Mouse (Mus musculus) midbrain, embryonic 10.5 days (tissue): Measurements from ENCODE around the gene Hnrnpul2. TPM values are rescaled to one million over a fixed set of nuclear protein-coding genes. Genes with fewer than 3 reads are reported as not detected.
A peak's percentile ranks its signal among the peaks of the same experiment; 100 is the strongest.

Experiments
- DNase-seq: peaks from one replicate; pipeline ENCODE4 v3.0.0-alpha.2; 2017; ENCODE audit warnings: low spot score
- H3K27ac ChIP-seq: fragments of 300-500 bp; sonication (generic); replicated peaks from 2 replicates; pipeline ENCODE4 v1.5.1; 2016; ENCODE audit warnings: mild to moderate bottlenecking
- H3K27me3 ChIP-seq: fragments of 300-500 bp; sonication (generic); 2 replicates; pipeline ENCODE4 v1.6.1; 2016; ENCODE audit warnings: low read depth, mild to moderate bottlenecking; ENCODE audit not compliant: poor library complexity, severe bottlenecking
- H3K36me3 ChIP-seq: fragments of 300-500 bp; sonication (generic); 2 replicates; pipeline ENCODE4 v1.6.1; 2016; ENCODE audit warnings: mild to moderate bottlenecking, moderate library complexity
- H3K4me1 ChIP-seq: fragments of 300-500 bp; sonication (generic); 2 replicates; pipeline ENCODE4 v1.6.1; 2016
- H3K4me3 ChIP-seq: fragments of 300-500 bp; sonication (generic); 2 replicates; pipeline ENCODE4 v1.5.1; 2016; ENCODE audit warnings: mild to moderate bottlenecking, moderate library complexity
- H3K9me3 ChIP-seq: fragments of 300-500 bp; sonication (generic); replicated peaks from 2 replicates; pipeline ENCODE4 v1.6.1; 2016; ENCODE audit warnings: mild to moderate bottlenecking
- WGBS: fragments of 180-500 bp; shearing (Covaris S2); methylation state at CpG from one replicate; pipeline ENCODE4 v1.1.7; 2016; 5-methylcytosine and 5-hydroxymethylcytosine counted together
- polyA plus RNA-seq: library from polyadenylated mRNA; unstranded; fragments of >200 nt; fragmentation: Nextera tagmentation; extraction: Ambion mirVana; gene quantifications from 2 replicates; pipeline ENCODE4 v1.2.1, GENCODE M21; 2016

Gene Hnrnpul2
- polyA plus RNA-seq, 1 experiment from 2014 or later, result 4.4 TPM

DNA sequence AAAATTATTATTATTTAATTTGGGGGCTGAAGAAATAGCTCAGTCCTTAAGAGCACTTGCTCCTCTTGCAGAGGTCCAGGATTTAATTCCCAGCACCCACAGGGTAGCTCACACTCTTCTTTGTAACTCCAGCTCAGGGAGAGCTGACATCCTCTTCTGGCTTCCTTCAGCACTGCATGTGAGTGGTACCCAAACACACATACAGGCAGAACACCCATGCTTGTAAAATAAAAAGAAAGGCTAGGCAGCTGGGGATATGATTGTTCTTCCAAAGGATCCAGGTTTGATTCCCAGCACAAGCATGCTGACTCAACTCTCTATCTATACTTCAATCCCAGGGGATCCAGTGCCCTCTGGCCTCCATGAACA, 20.9 kb upstream of the Hnrnpul2 start:
- peaks cover 32% of the 10 kb centered on the region for H3K36me3 ChIP-seq
- peak overlapping the region; percentile 84 for H3K4me3 ChIP-seq
- no peak for DNase-seq
- H3K27me3 ChIP-seq, result no peaks in the 10 kb centered on the region
- H3K4me1 ChIP-seq, result peaks cover 28% of the 10 kb centered on the region
- peak overlapping the region; percentile 85; the same call in 1 of the 2 replicates for H3K27ac ChIP-seq
- H3K9me3 ChIP-seq, result no peaks in the 10 kb centered on the region

DNA sequence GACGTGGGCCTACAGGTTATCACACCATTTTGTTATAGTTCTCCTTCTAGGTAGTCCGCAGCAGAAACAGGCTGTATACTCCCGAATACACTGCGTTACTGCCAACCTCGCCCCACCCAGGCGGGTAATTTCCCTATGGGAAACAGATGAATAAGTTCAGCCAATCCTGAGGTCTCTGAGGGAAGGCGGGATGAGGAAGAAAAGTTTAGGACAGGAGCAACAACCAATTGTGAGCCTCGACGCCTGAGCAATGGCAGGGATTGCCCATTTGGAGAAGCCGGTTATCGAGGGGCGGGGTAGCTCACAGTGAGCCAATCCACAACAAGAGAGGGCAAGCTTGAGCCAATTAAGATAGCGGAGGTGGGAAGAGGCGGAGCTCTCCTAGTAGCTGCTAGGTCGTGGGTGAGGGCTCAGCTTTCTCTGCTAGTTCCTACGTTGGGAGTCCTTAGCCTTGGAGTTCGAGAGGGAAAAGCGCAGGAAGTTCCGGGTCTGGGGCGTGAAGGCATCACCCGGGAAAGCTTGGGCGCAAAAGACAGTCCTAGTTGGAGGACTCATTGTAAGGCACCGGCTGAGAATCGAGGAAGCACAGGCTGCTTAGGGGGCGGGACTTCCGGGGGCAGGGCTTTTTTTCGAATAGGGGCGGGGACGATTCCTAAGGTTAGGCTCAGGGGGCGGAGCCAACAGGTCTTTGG, 17.5 kb upstream of the Hnrnpul2 start, which contains the start of gene Zbtb3:
Gene Zbtb3 (plus strand): TSS at position 426 of the 692 bp plus-strand sequence.
- H3K4me3 ChIP-seq, result peak within 1 kb of the TSS; percentile 71
- under 1% methylated on average over 30 of the region's 30 CpGs for WGBS
- peak; percentile 96 for DNase-seq
- H3K4me1 ChIP-seq, result peaks cover 29% of the 10 kb centered on the region
- peaks cover 40% of the 10 kb centered on the region for H3K36me3 ChIP-seq
- no peaks in the 10 kb centered on the region for H3K27me3 ChIP-seq
- H3K9me3 ChIP-seq, result no peaks in the 10 kb centered on the region
- H3K27ac ChIP-seq, result peak within 1 kb of the TSS; percentile 91

DNA sequence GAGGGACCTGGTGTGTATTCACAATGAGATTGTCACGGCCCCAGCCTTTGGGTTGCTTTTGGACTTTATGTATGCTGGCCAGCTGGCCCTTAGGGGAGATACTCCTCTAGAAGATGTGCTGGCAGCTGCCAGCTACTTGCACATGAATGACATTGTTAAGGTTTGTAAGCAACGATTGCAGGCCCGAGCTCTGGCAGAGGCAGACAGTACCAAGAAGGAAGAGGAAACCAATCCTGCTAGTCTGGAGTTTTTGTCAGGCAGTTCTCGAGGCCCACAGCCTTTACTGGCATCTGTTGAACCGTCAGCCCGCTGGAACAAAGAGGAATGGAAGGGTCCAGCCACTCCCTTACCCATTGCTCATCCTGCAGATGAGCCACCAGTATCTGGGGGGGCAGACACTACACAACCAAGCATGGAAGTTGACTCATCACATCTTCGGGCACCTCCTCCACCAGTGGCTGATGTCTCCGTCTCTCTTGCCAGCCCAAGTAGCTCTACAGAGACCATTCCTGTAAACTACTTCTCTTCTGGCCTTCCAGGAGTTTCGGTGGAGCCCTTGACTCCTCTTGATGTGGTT, 16.5 kb upstream of the Hnrnpul2 start:
- H3K36me3 ChIP-seq, result peaks cover 51% of the 10 kb centered on the region
- 92% methylated on average over 9 of the region's 9 CpGs for WGBS
- H3K4me3 ChIP-seq, result peak overlapping the region; percentile 71
- no peaks in the 10 kb centered on the region for H3K9me3 ChIP-seq
- peaks cover 22% of the 10 kb centered on the region for H3K4me1 ChIP-seq
- no peaks in the 10 kb centered on the region for H3K27me3 ChIP-seq
- no peak for DNase-seq
- peak overlapping the region; percentile 91 for H3K27ac ChIP-seq

DNA sequence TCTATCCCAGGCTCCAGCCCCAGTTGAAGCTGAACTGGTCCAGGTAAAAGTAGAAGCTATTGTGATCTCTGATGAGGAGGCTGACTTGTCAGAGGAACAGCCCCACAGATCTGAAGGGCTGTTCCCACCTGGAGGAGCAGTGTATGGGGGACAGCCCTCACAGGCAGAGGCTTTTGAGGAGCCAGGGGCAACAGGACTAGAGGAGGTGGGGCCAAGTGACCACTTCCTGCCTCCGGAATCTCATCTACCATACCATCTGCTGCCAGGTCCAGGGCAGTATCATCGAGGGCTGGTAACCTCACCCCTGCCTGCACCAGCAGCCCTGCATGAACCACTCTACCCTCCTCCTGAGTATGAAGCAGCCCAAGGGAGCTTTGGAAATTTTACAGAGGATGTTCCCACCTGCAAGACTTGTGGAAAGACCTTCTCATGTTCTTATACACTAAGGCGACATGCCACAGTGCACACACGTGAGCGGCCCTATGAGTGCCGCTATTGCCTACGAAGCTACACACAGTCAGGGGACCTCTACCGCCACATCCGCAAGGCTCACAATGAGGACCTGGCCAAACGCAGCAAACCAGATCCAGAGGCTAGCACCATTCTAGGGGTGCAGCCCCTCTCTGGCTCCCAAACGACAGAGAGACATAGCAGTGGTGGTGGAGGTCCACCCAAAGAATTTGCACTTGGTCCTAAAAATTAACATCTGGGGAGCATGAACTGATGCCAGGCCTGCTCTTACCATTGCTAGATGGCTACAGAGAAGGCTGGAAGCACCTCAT, 15.7 kb upstream of the Hnrnpul2 start:
- DNase-seq, result no peak
- Histone ChIP-seq H3K4me3 (peak overlapping the region; percentile 5; the same call in 1 of the 2 replicates), H3K9me3 (no peaks in the 10 kb centered on the region), H3K27me3 (no peaks in the 10 kb centered on the region), H3K27ac (no peak overlapping the region), H3K4me1 (peaks cover 22% of the 10 kb centered on the region), H3K36me3 (peaks cover 58% of the 10 kb centered on the region)
- 89% methylated on average over 11 of the region's 11 CpGs for WGBS

DNA sequence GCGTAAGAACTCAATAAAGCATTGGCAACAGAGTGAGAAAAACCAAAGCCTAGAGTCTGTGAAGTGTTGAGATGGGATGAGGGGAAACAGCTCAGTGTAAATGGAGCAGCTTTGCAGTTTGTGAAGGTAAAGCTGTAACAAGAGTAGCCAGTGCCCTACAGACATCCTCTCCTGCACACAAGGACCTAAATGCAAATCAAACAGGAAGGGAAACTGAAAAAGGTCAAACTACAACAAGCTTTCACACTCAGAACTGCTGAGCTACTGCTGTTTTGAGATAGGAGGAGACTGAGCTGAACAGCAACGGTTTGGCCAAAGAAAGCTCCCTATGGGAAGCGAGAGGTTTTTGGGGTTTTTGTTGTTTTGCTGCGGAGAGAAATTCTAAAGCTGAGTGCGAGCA, 13.0 kb upstream of the Hnrnpul2 start:
- Histone ChIP-seq H3K4me3 (no peak overlapping the region), H3K27me3 (no peaks in the 10 kb centered on the region), H3K27ac (no peak overlapping the region), H3K36me3 (peaks cover 85% of the 10 kb centered on the region), H3K9me3 (no peaks in the 10 kb centered on the region), H3K4me1 (peaks cover 18% of the 10 kb centered on the region)
- DNase-seq, result no peak
- WGBS, result 93% methylated on average over 5 of the region's 5 CpGs

DNA sequence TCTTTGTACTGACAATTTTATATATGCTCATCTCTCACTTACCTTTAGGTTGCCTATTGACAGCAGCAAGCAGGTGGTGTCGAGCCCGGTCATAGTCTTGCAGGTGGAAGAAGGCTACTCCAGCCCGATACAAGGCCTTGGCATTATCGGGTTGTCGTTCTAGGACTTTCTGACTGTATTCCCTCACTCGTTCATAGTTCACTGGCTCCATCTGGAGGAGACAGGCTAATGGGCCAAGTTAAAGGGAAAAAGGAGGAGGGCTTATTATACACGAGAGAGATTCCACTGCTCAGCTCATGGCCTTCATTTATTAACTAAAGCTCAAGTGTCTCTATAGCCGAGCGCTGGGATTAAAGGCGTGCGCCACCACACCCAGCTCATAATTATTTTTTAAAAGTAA, 4.0 kb upstream of the Hnrnpul2 start:
- Histone ChIP-seq H3K4me3 (no peak overlapping the region), H3K27ac (no peak overlapping the region), H3K4me1 (peaks cover 22% of the 10 kb centered on the region), H3K36me3 (peaks cover 66% of the 10 kb centered on the region), H3K9me3 (no peaks in the 10 kb centered on the region), H3K27me3 (no peaks in the 10 kb centered on the region)
- 87% methylated on average over 11 of the region's 11 CpGs for WGBS
- DNase-seq, result no peak

DNA sequence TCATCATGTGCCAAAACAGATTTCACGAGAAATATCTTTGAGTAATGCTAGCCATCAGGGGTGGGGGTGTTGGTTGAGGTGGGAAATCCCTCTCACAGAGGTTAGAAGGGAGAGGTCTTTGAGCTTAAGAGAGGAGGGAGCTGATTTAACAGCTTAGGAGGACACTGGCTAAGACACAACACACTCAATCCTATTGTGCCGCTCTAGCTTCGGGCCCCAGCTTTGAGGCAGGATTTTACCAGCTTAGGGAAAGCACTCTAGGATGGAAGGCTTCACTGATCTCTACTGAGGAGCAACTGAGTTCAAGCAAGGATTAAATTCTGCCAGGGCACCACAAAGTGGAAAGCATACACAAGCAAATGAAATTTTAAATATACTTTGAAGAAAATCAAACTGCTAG, 2.8 kb upstream of the Hnrnpul2 start:
- H3K4me3 ChIP-seq, result peak overlapping the region; percentile 100
- no peak overlapping the region for H3K27ac ChIP-seq
- H3K9me3 ChIP-seq, result no peaks in the 10 kb centered on the region
- 49% methylated on average over 3 of the region's 3 CpGs for WGBS
- no peaks in the 10 kb centered on the region for H3K27me3 ChIP-seq
- no peak for DNase-seq
- H3K4me1 ChIP-seq, result peaks cover 31% of the 10 kb centered on the region
- peaks cover 58% of the 10 kb centered on the region for H3K36me3 ChIP-seq

DNA sequence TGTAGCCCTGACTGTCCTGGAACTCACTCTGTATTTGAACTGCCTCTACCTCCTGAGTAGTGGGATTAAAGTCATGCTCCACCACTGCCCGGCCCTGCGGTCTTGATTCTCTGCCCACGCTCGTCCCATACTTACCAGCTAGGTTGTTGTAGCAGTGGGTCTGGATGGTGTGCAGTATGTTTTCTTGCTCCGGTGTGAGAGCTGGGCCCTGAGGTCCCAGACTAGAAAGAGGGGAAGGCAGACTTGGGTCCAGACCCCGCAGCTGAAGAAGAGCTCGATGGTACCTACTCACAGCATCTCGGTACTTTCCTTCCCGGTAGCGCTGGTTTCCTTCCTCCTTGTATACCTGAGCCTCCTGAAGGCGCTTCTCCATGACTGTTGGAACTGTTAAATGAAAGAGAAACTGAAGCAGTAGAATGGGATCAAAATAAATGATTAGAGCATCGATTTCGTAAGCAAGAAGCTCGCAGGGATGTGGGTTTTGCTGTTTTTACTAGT, 1.5 kb upstream of the Hnrnpul2 start:
- Histone ChIP-seq H3K4me3 (peak overlapping the region; percentile 100), H3K27me3 (no peaks in the 10 kb centered on the region), H3K4me1 (peaks cover 45% of the 10 kb centered on the region), H3K36me3 (peaks cover 58% of the 10 kb centered on the region), H3K27ac (peak overlapping the region; percentile 98), H3K9me3 (no peaks in the 10 kb centered on the region)
- DNase-seq, result no peak
- 38% methylated on average over 14 of the region's 14 CpGs for WGBS

DNA sequence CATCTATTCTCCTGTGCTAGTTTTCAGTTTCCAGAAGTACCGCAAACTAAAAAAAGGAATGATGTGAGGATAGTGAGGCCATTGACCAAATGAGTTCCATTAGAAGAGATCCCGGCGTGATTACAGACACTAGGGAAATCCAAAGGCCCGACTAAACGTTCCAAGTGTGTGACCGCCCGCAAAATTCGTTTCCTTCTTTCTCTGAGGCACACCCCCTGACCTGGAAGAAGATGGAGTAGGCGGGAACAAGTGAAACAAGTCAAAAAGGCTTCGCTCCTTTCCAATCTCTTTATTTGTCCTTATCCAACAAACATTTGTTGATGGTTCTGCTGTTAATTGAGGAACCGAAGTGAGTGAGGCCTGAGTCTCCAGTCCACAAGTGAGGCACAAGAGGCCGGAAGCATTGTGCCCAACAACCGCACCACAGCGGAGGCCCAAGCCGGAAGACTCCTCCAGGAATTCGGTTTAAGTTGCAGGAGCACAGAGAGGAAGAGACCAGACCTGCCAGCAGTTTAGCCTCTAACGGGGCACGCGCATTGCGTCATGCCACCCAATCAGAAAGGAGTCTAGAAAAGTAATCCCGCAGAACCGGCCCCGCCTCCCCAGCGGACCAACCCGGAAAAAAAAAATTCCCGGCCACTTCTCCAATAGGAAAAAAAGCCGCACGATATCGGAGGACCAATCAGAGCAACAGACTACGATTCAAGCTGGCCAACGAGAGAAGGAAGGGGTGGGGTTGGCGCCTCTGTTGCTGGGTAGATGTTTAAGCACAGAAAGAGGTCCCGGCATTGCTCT, 812 bp upstream of the Hnrnpul2 start, which contains the start of gene Ttc9c:
Gene Ttc9c (minus strand): TSS at position 533 of the 795 bp plus-strand sequence.
- H3K9me3 ChIP-seq, result no peaks in the 10 kb centered on the region
- H3K27me3 ChIP-seq, result no peaks in the 10 kb centered on the region
- under 1% methylated on average over 33 of the region's 33 CpGs for WGBS
- DNase-seq, result peak; percentile 97
- H3K4me1 ChIP-seq, result peaks cover 46% of the 10 kb centered on the region
- H3K4me3 ChIP-seq, result peak within 1 kb of the TSS; percentile 100
- H3K36me3 ChIP-seq, result peaks cover 58% of the 10 kb centered on the region
- H3K27ac ChIP-seq, result peak within 1 kb of the TSS; percentile 98

DNA sequence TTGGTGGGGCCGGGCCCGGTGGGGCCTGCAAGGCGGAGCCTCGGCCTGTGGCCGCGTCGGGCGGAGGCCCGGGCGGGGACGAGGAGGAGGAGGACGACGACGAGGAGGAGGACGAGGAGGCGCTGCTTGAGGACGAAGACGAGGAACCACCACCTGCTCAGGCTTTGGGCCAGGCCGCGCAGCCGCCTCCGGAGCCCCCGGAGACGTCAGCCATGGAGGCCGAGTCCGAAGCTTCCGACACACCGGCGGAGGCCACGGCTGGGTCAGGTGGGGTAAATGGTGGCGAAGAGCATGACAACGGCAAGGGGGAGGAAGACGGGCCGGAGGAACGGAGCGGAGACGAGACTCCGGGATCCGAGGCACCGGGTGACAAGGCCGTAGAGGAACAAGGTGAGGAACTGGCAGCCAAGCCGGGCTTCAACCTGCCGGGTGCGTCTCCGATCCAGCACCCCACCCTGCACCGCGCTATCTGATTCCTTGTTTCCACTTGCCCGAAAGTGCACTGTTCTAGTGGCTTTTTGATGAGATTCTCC, 680 bp downstream of the Hnrnpul2 start:
- Histone ChIP-seq H3K27ac (peak overlapping the region; percentile 98), H3K27me3 (no peaks in the 10 kb centered on the region), H3K9me3 (no peaks in the 10 kb centered on the region), H3K4me1 (peaks cover 46% of the 10 kb centered on the region), H3K36me3 (peaks cover 58% of the 10 kb centered on the region), H3K4me3 (peak overlapping the region; percentile 100)
- no peak for DNase-seq
- WGBS, result under 1% methylated on average over 48 of the region's 48 CpGs

DNA sequence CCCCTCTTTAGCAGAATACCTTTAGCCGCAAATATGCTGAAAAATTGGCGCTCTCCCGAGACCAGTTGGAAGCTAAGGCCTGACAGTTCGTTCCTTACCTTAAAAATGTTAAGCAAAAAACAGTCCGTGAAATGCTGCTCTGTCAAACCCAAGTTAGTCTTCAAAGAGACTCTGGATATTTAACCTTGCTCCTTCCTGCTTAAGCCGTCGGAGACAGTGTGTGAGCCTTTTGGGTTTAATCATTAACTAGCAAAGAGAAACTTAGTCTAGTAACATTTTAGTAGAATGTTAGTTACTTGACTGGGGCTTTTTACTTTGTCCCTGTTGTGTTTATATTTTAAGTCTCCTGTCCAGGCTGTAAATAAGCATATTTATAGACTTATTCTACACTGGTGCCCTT, 1.3 kb downstream of the Hnrnpul2 start:
- Histone ChIP-seq H3K9me3 (no peaks in the 10 kb centered on the region), H3K4me1 (peaks cover 46% of the 10 kb centered on the region), H3K27me3 (no peaks in the 10 kb centered on the region), H3K4me3 (peak overlapping the region; percentile 100), H3K27ac (peak overlapping the region; percentile 98), H3K36me3 (peaks cover 58% of the 10 kb centered on the region)
- 5% methylated on average over 7 of the region's 7 CpGs for WGBS
- DNase-seq, result no peak

DNA sequence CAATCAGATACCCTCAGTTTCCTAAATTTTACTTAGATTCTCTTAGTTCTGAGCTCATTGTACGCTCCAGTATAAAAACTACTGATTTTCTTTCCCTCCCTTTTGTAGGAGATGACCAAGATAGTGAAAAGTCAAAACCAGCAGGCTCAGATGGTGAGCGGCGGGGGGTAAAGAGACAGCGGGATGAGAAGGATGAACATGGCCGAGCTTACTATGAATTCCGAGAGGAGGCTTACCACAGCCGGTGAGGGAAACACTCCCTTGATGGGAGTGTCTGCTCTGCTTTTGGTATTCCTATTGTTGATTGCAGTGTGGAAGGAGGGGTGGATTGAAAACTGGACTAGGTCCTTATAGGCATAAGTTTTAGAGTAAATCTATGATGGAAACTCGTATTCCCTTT, 2.9 kb downstream of the Hnrnpul2 start:
- no peaks in the 10 kb centered on the region for H3K27me3 ChIP-seq
- H3K36me3 ChIP-seq, result peaks cover 62% of the 10 kb centered on the region
- H3K9me3 ChIP-seq, result no peaks in the 10 kb centered on the region
- peak overlapping the region; percentile 100 for H3K4me3 ChIP-seq
- H3K27ac ChIP-seq, result no peak overlapping the region
- no peak for DNase-seq
- peaks cover 32% of the 10 kb centered on the region for H3K4me1 ChIP-seq
- 79% methylated on average over 8 of the region's 8 CpGs for WGBS
